Mouse (Mus musculus): ENCODE results near the gene Itpr2.

GRCm38 (mm10) chr6:146310210-146310609, 191.8 kb downstream of the Itpr2 start:
- TF ChIP-seq CTCF (IDR thresholded peaks at IDR 0.05; ENCODE audit: extremely low read depth, insufficient read length, insufficient replicate concordance, low read depth, low read length) (no peak), POLR2A (IDR thresholded peaks at IDR 0.05; ENCODE audit: low read depth, low read length) (no peak)
